Mouse (Mus musculus): ENCODE data around the gene Timm22. TPM values are rescaled to one million over a fixed set of nuclear protein-coding genes. Genes with fewer than 3 reads are reported as not detected.

Timm22 gene
- total and polyA plus RNA-seq, 3 experiments = 10.4 to 40.4 (median 35.3) TPM

DNA sequence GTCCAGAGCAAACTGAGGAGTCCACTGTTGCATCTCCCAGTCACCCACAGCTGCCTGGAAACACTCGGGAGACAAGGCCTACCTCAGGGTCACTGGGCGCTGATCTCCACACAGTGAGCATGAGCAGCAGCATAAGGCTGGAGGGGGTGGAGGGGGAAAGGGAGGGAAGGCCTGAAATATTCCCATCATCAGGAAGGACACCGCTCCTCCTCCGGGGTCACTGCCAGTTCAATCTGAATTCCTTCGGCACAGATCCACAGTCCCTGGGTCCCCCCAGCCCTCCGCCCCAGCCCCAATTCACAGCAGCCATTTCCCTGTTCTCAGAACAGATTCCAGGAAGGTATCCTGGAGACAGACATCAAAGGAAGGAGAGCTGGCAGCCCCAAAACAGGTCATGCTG lies 43.6 kb upstream of the Timm22 start:
- intact Hi-C loops (cut with DNase I) = no loop called here
- Histone ChIP-seq H3K4me1 (ENCODE audit: control insufficient read depth, insufficient read depth, low read length) (peaks cover 14% of the 10 kb centered on the region), H3K4me3 (no peak overlapping the region), H3K27me3 (ENCODE audit: control insufficient read depth, insufficient read depth, low read length) (no peaks in the 10 kb centered on the region), H3K9ac (ENCODE audit: low read depth, low read length) (peak overlapping the region; percentile 19; the same call in 1 of the 2 replicates), H3K79me2 (replicated peaks; ENCODE audit: control insufficient read depth, insufficient read depth, low read length) (peaks cover 2% of the 10 kb centered on the region), H3K27ac (peak overlapping the region; percentile 45), H3K36me3 (ENCODE audit: control insufficient read depth, insufficient read depth, low read length) (peaks cover 2% of the 10 kb centered on the region; the same call in 1 of the 2 replicates)
- TF ChIP-seq EP300 (IDR thresholded peaks at IDR 0.05; ENCODE audit: insufficient read depth, low read depth, low read length) = no peak
- TF ChIP-seq POLR2A (IDR thresholded peaks at IDR 0.05; ENCODE audit: insufficient read depth, low read depth, low read length) = no peak
- no peak for TF ChIP-seq CTCF (IDR thresholded peaks at IDR 0.05)
- 30% methylated on average over 6 of the region's 6 CpGs for WGBS
- DNase-seq = no peak

DNA sequence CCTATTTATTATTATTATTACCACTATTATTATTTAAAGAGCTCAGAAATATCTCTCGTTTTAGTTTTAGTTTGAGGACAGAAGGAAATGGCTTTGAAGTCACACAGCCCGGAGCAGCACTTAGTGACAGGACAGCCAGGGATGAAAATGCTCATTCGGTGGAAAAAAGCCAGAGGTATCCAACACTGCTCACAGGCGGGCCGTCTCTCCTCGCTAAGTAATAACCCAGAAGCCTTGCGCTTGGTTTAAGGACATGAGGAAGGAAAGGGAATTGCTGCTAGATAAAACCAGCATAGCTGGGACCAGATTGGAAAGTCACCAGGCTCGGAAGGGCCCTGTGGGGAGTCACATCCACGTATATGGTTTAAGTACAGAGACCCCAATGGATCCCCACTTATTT lies 43.1 kb upstream of the Timm22 start:
- H3K4me1 ChIP-seq (ENCODE audit: control insufficient read depth, insufficient read depth, low read length) = peaks cover 13% of the 10 kb centered on the region
- H3K79me2 ChIP-seq (replicated peaks; ENCODE audit: control insufficient read depth, insufficient read depth, low read length) = peaks cover 2% of the 10 kb centered on the region
- no peak overlapping the region for H3K4me3 ChIP-seq
- no peak overlapping the region for H3K9ac ChIP-seq (ENCODE audit: low read depth, low read length)
- TF ChIP-seq POLR2A (IDR thresholded peaks at IDR 0.05; ENCODE audit: insufficient read depth, low read depth, low read length) (no peak), CTCF (IDR thresholded peaks at IDR 0.05) (peak; percentile 34; the same call in 1 of the 2 replicates), EP300 (IDR thresholded peaks at IDR 0.05; ENCODE audit: insufficient read depth, low read depth, low read length) (0 out of 2 replicates have a peak, but pooled peaks have one; percentile 38)
- no peaks in the 10 kb centered on the region for H3K27me3 ChIP-seq (ENCODE audit: control insufficient read depth, insufficient read depth, low read length)
- H3K36me3 ChIP-seq (ENCODE audit: control insufficient read depth, insufficient read depth, low read length) = peaks cover 2% of the 10 kb centered on the region; the same call in 1 of the 2 replicates
- peak overlapping the region; percentile 45 for H3K27ac ChIP-seq
- intact Hi-C loops (cut with DNase I) = no loop called here
- 22% methylated on average over 9 of the region's 9 CpGs for WGBS
- no peak for DNase-seq

DNA sequence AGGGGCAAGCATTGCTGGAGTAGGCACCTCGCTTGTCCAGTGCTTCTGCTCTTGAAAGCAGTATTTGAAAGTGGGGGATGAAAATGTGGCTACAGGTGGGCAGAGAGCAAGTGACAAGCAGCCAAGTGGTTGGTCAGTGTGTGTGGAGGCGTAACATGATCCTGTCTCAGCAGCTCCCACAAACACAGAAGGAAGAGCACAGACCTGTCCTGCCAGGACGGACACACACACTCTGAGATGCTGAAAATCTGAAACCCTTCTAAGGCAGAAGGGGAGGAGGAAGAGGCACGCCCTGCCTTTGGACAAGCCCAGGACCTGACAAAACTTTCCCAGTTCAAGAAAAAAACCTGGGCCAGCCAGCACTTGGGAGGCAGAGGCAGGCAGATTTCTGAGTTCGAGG lies 42.7 kb upstream of the Timm22 start:
- Histone ChIP-seq H3K9ac (ENCODE audit: low read depth, low read length) (no peak overlapping the region), H3K4me1 (ENCODE audit: control insufficient read depth, insufficient read depth, low read length) (peaks cover 13% of the 10 kb centered on the region), H3K79me2 (replicated peaks; ENCODE audit: control insufficient read depth, insufficient read depth, low read length) (peaks cover 2% of the 10 kb centered on the region), H3K36me3 (ENCODE audit: control insufficient read depth, insufficient read depth, low read length) (peaks cover 2% of the 10 kb centered on the region; the same call in 1 of the 2 replicates), H3K27me3 (ENCODE audit: control insufficient read depth, insufficient read depth, low read length) (no peaks in the 10 kb centered on the region), H3K4me3 (no peak overlapping the region), H3K27ac (peak overlapping the region; percentile 6)
- TF ChIP-seq EP300 (IDR thresholded peaks at IDR 0.05; ENCODE audit: insufficient read depth, low read depth, low read length) (no peak), CTCF (IDR thresholded peaks at IDR 0.05) (no peak), POLR2A (IDR thresholded peaks at IDR 0.05; ENCODE audit: insufficient read depth, low read depth, low read length) (no peak)
- no peak for DNase-seq
- WGBS = 68% methylated on average over 5 of the region's 5 CpGs
- intact Hi-C loops (cut with DNase I) = no loop called here

DNA sequence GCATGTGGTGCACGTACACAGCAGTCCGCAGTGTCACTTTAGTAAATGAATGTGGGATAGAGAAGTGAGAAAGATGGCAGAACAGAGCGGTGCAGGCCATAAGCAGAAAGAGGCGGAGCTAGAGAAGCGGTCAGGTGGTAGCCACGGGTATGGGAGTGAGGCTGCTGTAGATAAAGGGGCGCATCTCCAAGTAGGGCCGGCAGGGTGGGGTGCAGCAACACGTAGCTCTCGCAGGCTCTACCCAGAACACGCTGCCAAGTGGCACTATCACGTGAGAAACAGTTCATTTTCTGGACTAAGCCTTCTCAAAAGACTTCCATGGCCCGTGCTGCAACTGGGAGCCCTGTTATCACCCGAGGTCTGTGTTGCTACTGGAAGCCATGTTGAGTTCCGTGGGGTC lies 40.0 kb upstream of the Timm22 start:
- Histone ChIP-seq H3K27me3 (ENCODE audit: control insufficient read depth, insufficient read depth, low read length) (no peaks in the 10 kb centered on the region), H3K4me1 (ENCODE audit: control insufficient read depth, insufficient read depth, low read length) (peaks cover 12% of the 10 kb centered on the region), H3K79me2 (replicated peaks; ENCODE audit: control insufficient read depth, insufficient read depth, low read length) (no peaks in the 10 kb centered on the region; the same call in 1 of the 2 replicates), H3K9ac (ENCODE audit: low read depth, low read length) (no peak overlapping the region), H3K36me3 (ENCODE audit: control insufficient read depth, insufficient read depth, low read length) (no peaks in the 10 kb centered on the region), H3K27ac (no peak overlapping the region), H3K4me3 (no peak overlapping the region)
- TF ChIP-seq EP300 (IDR thresholded peaks at IDR 0.05; ENCODE audit: insufficient read depth, low read depth, low read length) = no peak
- no peak for TF ChIP-seq POLR2A (IDR thresholded peaks at IDR 0.05; ENCODE audit: insufficient read depth, low read depth, low read length)
- TF ChIP-seq CTCF (IDR thresholded peaks at IDR 0.05) = no peak
- 77% methylated on average over 15 of the region's 15 CpGs for WGBS
- intact Hi-C loops (cut with DNase I) = no loop called here
- no peak for DNase-seq

DNA sequence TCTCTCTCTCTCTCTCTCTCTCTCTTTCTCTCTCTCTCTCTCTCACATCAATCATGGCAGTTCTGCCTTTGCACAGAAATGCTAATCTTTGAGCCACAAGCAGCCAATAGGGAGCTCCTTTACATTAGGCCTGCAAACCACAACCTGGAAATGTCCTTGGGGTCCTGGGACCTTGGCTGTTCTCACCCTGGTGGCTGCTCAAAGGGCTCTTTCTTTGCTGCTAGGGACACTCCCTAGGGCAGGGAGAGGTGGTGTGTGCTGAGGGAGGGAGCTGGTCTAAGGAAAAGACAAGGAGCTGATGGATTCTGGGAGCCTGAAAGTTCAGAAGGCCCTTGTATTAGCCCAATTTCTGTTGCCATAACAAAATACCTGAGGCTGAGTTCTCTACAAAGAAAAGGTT lies 36.3 kb upstream of the Timm22 start:
- Histone ChIP-seq H3K27me3 (ENCODE audit: control insufficient read depth, insufficient read depth, low read length) (no peaks in the 10 kb centered on the region), H3K4me3 (no peak overlapping the region), H3K27ac (no peak overlapping the region), H3K79me2 (replicated peaks; ENCODE audit: control insufficient read depth, insufficient read depth, low read length) (no peaks in the 10 kb centered on the region), H3K36me3 (ENCODE audit: control insufficient read depth, insufficient read depth, low read length) (no peaks in the 10 kb centered on the region), H3K9ac (ENCODE audit: low read depth, low read length) (no peak overlapping the region), H3K4me1 (ENCODE audit: control insufficient read depth, insufficient read depth, low read length) (peaks cover 18% of the 10 kb centered on the region)
- no peak for DNase-seq
- intact Hi-C loops (cut with DNase I) = no loop called here
- TF ChIP-seq CTCF (IDR thresholded peaks at IDR 0.05) (no peak), EP300 (IDR thresholded peaks at IDR 0.05; ENCODE audit: insufficient read depth, low read depth, low read length) (no peak), POLR2A (IDR thresholded peaks at IDR 0.05; ENCODE audit: insufficient read depth, low read depth, low read length) (no peak)

DNA sequence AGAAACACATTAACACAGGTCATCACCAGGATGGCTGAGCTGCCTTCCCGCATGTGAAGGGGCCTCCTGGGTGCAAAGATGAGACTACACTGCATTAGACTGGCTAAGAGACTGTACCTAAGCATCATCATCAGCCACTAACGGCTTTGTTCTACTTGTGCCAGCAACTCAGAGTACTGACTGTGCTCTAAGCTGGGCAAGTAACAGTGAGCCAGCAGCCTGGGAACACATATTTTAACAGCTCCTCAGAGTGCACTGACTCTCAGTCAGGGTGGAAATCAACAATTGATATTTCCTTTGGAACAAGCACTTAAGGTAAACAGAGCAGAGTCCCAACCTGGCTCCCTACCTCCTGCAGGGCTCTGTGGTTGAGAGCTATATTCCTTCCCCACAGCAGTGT lies 34.6 kb upstream of the Timm22 start:
- no peak for DNase-seq
- 47% methylated on average over 2 of the region's 2 CpGs for WGBS
- Histone ChIP-seq H3K27me3 (ENCODE audit: control insufficient read depth, insufficient read depth, low read length) (no peaks in the 10 kb centered on the region), H3K79me2 (replicated peaks; ENCODE audit: control insufficient read depth, insufficient read depth, low read length) (0 out of 2 replicates have a peak, but pooled peaks cover 1% of the 10 kb centered on the region), H3K9ac (ENCODE audit: low read depth, low read length) (no peak overlapping the region; the same call in 1 of the 2 replicates), H3K4me3 (no peak overlapping the region), H3K27ac (peak overlapping the region; percentile 44), H3K4me1 (ENCODE audit: control insufficient read depth, insufficient read depth, low read length) (peaks cover 20% of the 10 kb centered on the region), H3K36me3 (ENCODE audit: control insufficient read depth, insufficient read depth, low read length) (no peaks in the 10 kb centered on the region)
- intact Hi-C loops (cut with DNase I) = no loop called here
- TF ChIP-seq POLR2A (IDR thresholded peaks at IDR 0.05; ENCODE audit: insufficient read depth, low read depth, low read length) (no peak), EP300 (IDR thresholded peaks at IDR 0.05; ENCODE audit: insufficient read depth, low read depth, low read length) (0 out of 2 replicates have a peak, but pooled peaks have one; percentile 10), CTCF (IDR thresholded peaks at IDR 0.05) (no peak)
